Comparison of ENCODE assay signal across 17 mouse cellular contexts in genomic region chr2:71033987-71034386, GRCm38 (mm10). TPM values are rescaled to one million over a fixed set of nuclear protein-coding genes. Genes with fewer than 3 reads are reported as not detected.
A peak's percentile ranks its signal among the peaks of the same experiment; 100 is the strongest.
DNase-seq lines count a peak whose midpoint lies in the region; ATAC-seq and TF ChIP-seq lines count a peak whose summit lies in the region.
"Had no signal": no experiment of that assay in that cellular context is flagged by ENCODE, and none has a peak within 500 bp of the region (broad histone marks: within the 10 kb centered on the region; RNA-seq: fewer than 3 reads in every experiment).

No protein-coding gene starts in this region.

- no peak for TF ChIP-seq CTCF in forebrain, postnatal 0 days (IDR thresholded peaks at IDR 0.05; ENCODE audit: low read depth)

- peaks cover 28% of the 10 kb centered on the region for H3K4me1 ChIP-seq in forebrain, embryonic 14.5 days (ENCODE audit: control insufficient read depth, insufficient read depth, low read length)
- H3K4me1 ChIP-seq in forebrain, postnatal 0 days (ENCODE audit: insufficient read depth) = peaks cover 4% of the 10 kb centered on the region; the same call in 1 of the 2 replicates
- H3K4me1 ChIP-seq in hindbrain, embryonic 13.5 days (replicated peaks) = peaks cover 33% of the 10 kb centered on the region

- no peak overlapping the region for H3K4me2 ChIP-seq in forebrain, embryonic 14.5 days (ENCODE audit: low read length)
- no peak overlapping the region for H3K4me2 ChIP-seq in forebrain, postnatal 0 days (ENCODE audit: low read depth)
- H3K4me2 ChIP-seq in hindbrain, embryonic 13.5 days = peak overlapping the region; percentile 11; the same call in 1 of the 2 replicates
- H3K4me2 ChIP-seq: limb, embryonic 15.5 days; lung, embryonic 15.5 days had no signal

- WGBS in forebrain, embryonic 14.5 days = 47% methylated on average over 8 of the region's 8 CpGs
- WGBS in forebrain, postnatal 0 days = 49% methylated on average over 8 of the region's 8 CpGs
- WGBS in hindbrain, embryonic 13.5 days = 24% methylated on average over 8 of the region's 8 CpGs

- intact Hi-C loops in left cerebral cortex, postnatal 10 days (cut with DNase I) = no loop called here

- H3K9me3 ChIP-seq in forebrain, embryonic 14.5 days (replicated peaks; ENCODE audit: control insufficient read depth, low read length) = no peaks in the 10 kb centered on the region
- H3K9me3 ChIP-seq in forebrain, postnatal 0 days (ENCODE audit: low read length) = no peaks in the 10 kb centered on the region
- no peaks in the 10 kb centered on the region for H3K9me3 ChIP-seq in hindbrain, embryonic 13.5 days
- H3K9me3 ChIP-seq: G1E; limb, embryonic 15.5 days; lung, embryonic 15.5 days had no signal

- H3K27me3 ChIP-seq in forebrain, embryonic 14.5 days (replicated peaks; ENCODE audit: control insufficient read depth, insufficient read depth, low read length) = no peaks in the 10 kb centered on the region
- no peaks in the 10 kb centered on the region for H3K27me3 ChIP-seq in forebrain, postnatal 0 days (ENCODE audit: insufficient read depth, low read length)
- H3K27me3 ChIP-seq in hindbrain, embryonic 13.5 days = no peaks in the 10 kb centered on the region
- H3K27me3 ChIP-seq: limb, embryonic 15.5 days; lung, embryonic 15.5 days had no signal

- H3K4me3 ChIP-seq in forebrain, embryonic 14.5 days (ENCODE audit: low read depth, low read length) = no peak overlapping the region
- no peak overlapping the region for H3K4me3 ChIP-seq in forebrain, postnatal 0 days (ENCODE audit: low read depth, low read length)
- no peak overlapping the region for H3K4me3 ChIP-seq in hindbrain, embryonic 13.5 days
- H3K4me3 ChIP-seq: limb, embryonic 15.5 days; lung, embryonic 15.5 days had no signal

- peak; percentile 29; the same call in 1 of the 2 replicates for ATAC-seq in forebrain, embryonic 14.5 days
- ATAC-seq in forebrain, postnatal 0 days = no peak
- ATAC-seq in hindbrain, embryonic 13.5 days (ENCODE audit: low FRiP score) = peak; percentile 53
- no peak for ATAC-seq in monocyte, adult 5-6 weeks (replicated peaks; ENCODE audit: insufficient number of reproducible peaks, low FRiP score, low TSS enrichment, poor library complexity, severe bottlenecking)
- ATAC-seq: intestine, embryonic 16.5 days had no signal

- no peaks in the 10 kb centered on the region for H3K36me3 ChIP-seq in forebrain, embryonic 14.5 days (ENCODE audit: control insufficient read depth, insufficient read depth, low read length)
- no peaks in the 10 kb centered on the region for H3K36me3 ChIP-seq in forebrain, postnatal 0 days (ENCODE audit: insufficient read depth)
- H3K36me3 ChIP-seq in hindbrain, embryonic 13.5 days = no peaks in the 10 kb centered on the region
- H3K36me3 ChIP-seq: limb, embryonic 15.5 days; lung, embryonic 15.5 days had no signal

- H3K9ac ChIP-seq in forebrain, embryonic 14.5 days (ENCODE audit: low read length) = no peak overlapping the region
- H3K9ac ChIP-seq in forebrain, postnatal 0 days = no peak overlapping the region
- H3K9ac ChIP-seq in hindbrain, embryonic 13.5 days = no peak overlapping the region
- H3K9ac ChIP-seq: limb, embryonic 15.5 days; lung, embryonic 15.5 days had no signal

- no peak overlapping the region; the same call in 1 of the 2 replicates for H3K27ac ChIP-seq in forebrain, embryonic 14.5 days (ENCODE audit: low read depth, low read length)
- H3K27ac ChIP-seq in forebrain, postnatal 0 days (ENCODE audit: low read depth, low read length) = no peak overlapping the region
- H3K27ac ChIP-seq in hindbrain, embryonic 13.5 days = peak overlapping the region; percentile 60; the same call in 1 of the 2 replicates
- H3K27ac ChIP-seq: limb, embryonic 15.5 days; lung, embryonic 15.5 days had no signal

- peak; percentile 16 for DNase-seq in forebrain, embryonic 14.5 days (ENCODE audit: low spot score)
- no peak for DNase-seq in forebrain, postnatal 0 days
- peak; percentile 32 for DNase-seq in retina, embryonic 14.5 days (ENCODE audit: low spot score)
- DNase-seq in retina, postnatal 1 day = no peak
- DNase-seq in left cerebral cortex, postnatal 10 days (ENCODE audit: extremely low spot score in 1 of 2, low spot score in 2 of 2) = no peak
- DNase-seq in layer of hippocampus, adult 18-20 months (ENCODE audit: low spot score in 2 of 2) = no peak
- DNase-seq: B cell, adult 2 months; cerebellum, adult 2 months; kidney, postnatal 25 days; right cerebral cortex, postnatal 25 days; thymus, postnatal 14 days had no signal

RNA-seq across cellular contexts. Expression of gene Dcaf17, which starts 21.1 kb away (rescaled TPM):
- 23.6 and 26.9 TPM in 2 replicates for polyA plus RNA-seq in forebrain, embryonic 14.5 days (2014; fragmentation: Nextera tagmentation; extraction: Ambion mirVana)
- total RNA-seq in forebrain, postnatal 0 days (2014; rRNA removed) = 15.2 and 19.1 TPM in 2 replicates
- polyA plus RNA-seq in forebrain, postnatal 0 days (2015; fragmentation: Nextera tagmentation; extraction: Ambion mirVana) = 18.7 and 23.7 TPM in 2 replicates
- 34.0 and 35.8 TPM in 2 replicates for polyA plus RNA-seq in hindbrain, embryonic 13.5 days (2015; fragmentation: Nextera tagmentation; extraction: Ambion mirVana)
- total RNA-seq in monocyte, adult 5-6 weeks (2017) = 10.7 to 18.0 TPM (median 13.4 TPM) in 3 replicates
- 10 to 100 TPM; 15.2 to 18.5 TPM for total RNA-seq in left cerebral cortex, postnatal 10 days (2021)
- total RNA-seq in layer of hippocampus, adult 18-20 months (2021) = 10 to 100 TPM; 10.8 to 12.7 TPM

RNA-seq across cellular contexts. Expression of gene Mettl8, which starts 21.4 kb away (rescaled TPM):
- polyA plus RNA-seq in forebrain, embryonic 14.5 days (2014; fragmentation: Nextera tagmentation; extraction: Ambion mirVana) = 15.7 and 19.1 TPM in 2 replicates
- total RNA-seq in forebrain, postnatal 0 days (2014; rRNA removed) = 8.7 and 9.8 TPM in 2 replicates
- polyA plus RNA-seq in forebrain, postnatal 0 days (2015; fragmentation: Nextera tagmentation; extraction: Ambion mirVana) = 8.4 and 8.9 TPM in 2 replicates
- polyA plus RNA-seq in hindbrain, embryonic 13.5 days (2015; fragmentation: Nextera tagmentation; extraction: Ambion mirVana) = 15.7 and 16.4 TPM in 2 replicates
- 7.7 to 24.9 TPM (median 8.8 TPM) in 3 replicates for total RNA-seq in monocyte, adult 5-6 weeks (2017)
- total RNA-seq in left cerebral cortex, postnatal 10 days (2021) = 10 to 100 TPM; 13.2 to 13.6 TPM
- 10 to 100 TPM; 11.0 to 14.1 TPM for total RNA-seq in layer of hippocampus, adult 18-20 months (2021)

Comparison
In these comparisons a context has a peak if more than half of its experiments do, and no peak if none do; other contexts are left out.
1. ATAC-seq: peak in forebrain, embryonic 14.5 days (single experiment) and hindbrain, embryonic 13.5 days (single experiment); none in forebrain, postnatal 0 days (single experiment) and monocyte, adult 5-6 weeks (single experiment).
2. DNase-seq: peak in forebrain, embryonic 14.5 days (single experiment) and retina, embryonic 14.5 days (single experiment); none in forebrain, postnatal 0 days (single experiment), retina, postnatal 1 day (single experiment), left cerebral cortex, postnatal 10 days (0 of 2) and layer of hippocampus, adult 18-20 months (0 of 2).